Mouse (Mus musculus) MEL (cell line): ENCODE data around the gene Macrod2. TPM values are rescaled to one million over a fixed set of nuclear protein-coding genes. Genes with fewer than 3 reads are reported as not detected.

Experiments
- DNase-seq: peaks from one replicate; pipeline ENCODE4 v3.0.0; 2011; ENCODE audit warnings: low read depth, low spot score
- H3K27ac ChIP-seq: 2 replicates; pipeline ENCODE4 v1.5.1; 2012; ENCODE audit warnings: low read depth, mild to moderate bottlenecking, control low read depth, low read length, moderate library complexity; ENCODE audit not compliant: control insufficient read depth
- H3K27me3 ChIP-seq, 2 experiments: fragments of 150-350 bp in 1 of 2; sonication (generic) in 1 of 2; 2 replicates each; pipeline ENCODE4 v1.6.1; 2012; ENCODE audit warnings: low read length in 2 of 2, mild to moderate bottlenecking in 2 of 2, improper control_type of control experiment in 1 of 2, moderate library complexity in 1 of 2; ENCODE audit not compliant: insufficient read depth in 2 of 2, control insufficient read depth in 1 of 2
- H3K36me3 ChIP-seq, 2 experiments: 2 replicates each; pipeline ENCODE4 v1.6.1; 2012 to 2014; ENCODE audit warnings: low read length in 2 of 2, improper control_type of control experiment in 1 of 2, inconsistent platforms in 1 of 2, mild to moderate bottlenecking in 1 of 2; ENCODE audit not compliant: insufficient read depth in 2 of 2, control insufficient read depth in 1 of 2
- H3K4me1 ChIP-seq, 2 experiments: fragments of 150-350 bp in 1 of 2; sonication (generic) in 1 of 2; 2 replicates each; pipeline ENCODE4 v1.6.1; 2012; ENCODE audit warnings: low read length in 2 of 2, improper control_type of control experiment in 1 of 2, mild to moderate bottlenecking in 1 of 2; ENCODE audit not compliant: insufficient read depth in 2 of 2, control insufficient read depth in 1 of 2
- H3K4me3 ChIP-seq, 2 experiments: fragments of 150-350 bp in 1 of 2; sonication (generic) in 1 of 2; 2 replicates each; pipeline ENCODE4 v1.5.1; 2012; ENCODE audit warnings: low read depth in 2 of 2, low read length in 2 of 2, mild to moderate bottlenecking in 2 of 2, moderate library complexity in 2 of 2, control low read depth in 1 of 2, improper control_type of control experiment in 1 of 2; ENCODE audit not compliant: control insufficient read depth in 1 of 2, insufficient read depth in 1 of 2
- H3K79me2 ChIP-seq: 2 replicates; pipeline ENCODE4 v1.6.1; 2012; ENCODE audit warnings: mild to moderate bottlenecking, low read length, moderate library complexity; ENCODE audit not compliant: control insufficient read depth, poor library complexity, insufficient read depth
- H3K9ac ChIP-seq: 2 replicates; pipeline ENCODE4 v1.6.1; 2012; ENCODE audit warnings: low read depth, mild to moderate bottlenecking, control low read depth, low read length, moderate library complexity; ENCODE audit not compliant: control insufficient read depth, poor library complexity, severe bottlenecking
- H3K9me3 ChIP-seq: fragments of 150-350 bp; sonication (generic); replicated peaks from 2 replicates; pipeline ENCODE4 v1.6.1; 2012; ENCODE audit warnings: mild to moderate bottlenecking, low read length, improper control_type of control experiment, moderate library complexity; ENCODE audit not compliant: insufficient read depth
- CHD1 ChIP-seq: IDR thresholded peaks from 2 replicates; pipeline ENCODE4 v1.6.1; 2012; ENCODE audit warnings: low read depth, mild to moderate bottlenecking, inconsistent platforms, low read length, improper control_type of control experiment
- CHD2 ChIP-seq: IDR thresholded peaks from 2 replicates; pipeline ENCODE4 v1.6.1; 2011; ENCODE audit warnings: low read length, improper control_type of control experiment
- CTCF ChIP-seq, 3 experiments: IDR thresholded peaks in 2 of 3; conservative IDR thresholded peaks in 1 of 3; 2 replicates each; pipeline ENCODE4 v1.5.1; 2011 to 2012; ENCODE audit warnings: low read length in 3 of 3, low read depth in 2 of 3, mild to moderate bottlenecking in 2 of 3, improper control_type of control experiment in 1 of 3, inconsistent platforms in 1 of 3, mixed read lengths in 1 of 3, moderate library complexity in 1 of 3; ENCODE audit not compliant: control insufficient read depth in 1 of 3, insufficient read depth in 1 of 3, poor library complexity in 1 of 3, severe bottlenecking in 1 of 3
- ELF1 ChIP-seq: IDR thresholded peaks from 2 replicates; pipeline ENCODE4 v1.6.1; 2014; ENCODE audit warnings: low read depth, mild to moderate bottlenecking, inconsistent platforms, low read length, improper control_type of control experiment, moderate library complexity
- GABPA ChIP-seq: IDR thresholded peaks from 2 replicates; pipeline ENCODE4 v1.6.1; 2012; ENCODE audit warnings: low read depth, mild to moderate bottlenecking, inconsistent platforms, low read length, improper control_type of control experiment, moderate library complexity
- GATA1 ChIP-seq: IDR thresholded peaks from 2 replicates; pipeline ENCODE4 v1.6.1; 2011; ENCODE audit warnings: low read depth, low read length, improper control_type of control experiment
- HCFC1 ChIP-seq: IDR thresholded peaks from 2 replicates; pipeline ENCODE4 v1.6.1; 2012; ENCODE audit warnings: low read depth, mild to moderate bottlenecking, inconsistent platforms, low read length, improper control_type of control experiment, moderate library complexity
- JUND ChIP-seq: IDR thresholded peaks from 2 replicates; pipeline ENCODE4 v1.6.1; 2011; ENCODE audit warnings: low read depth, mild to moderate bottlenecking, improper control_type of control experiment, low read length
- MEF2A ChIP-seq: IDR thresholded peaks from 2 replicates; pipeline ENCODE4 v1.6.1; 2014; ENCODE audit warnings: low read depth, mild to moderate bottlenecking, inconsistent platforms, low read length, improper control_type of control experiment; ENCODE audit not compliant: poor library complexity, insufficient replicate concordance, severe bottlenecking; ENCODE audit errors: extremely low read depth
- MYB ChIP-seq: IDR thresholded peaks from 2 replicates; pipeline ENCODE4 v1.6.1; 2011; ENCODE audit warnings: mild to moderate bottlenecking, low read depth, low read length, improper control_type of control experiment
- NRF1 ChIP-seq: IDR thresholded peaks from 2 replicates; pipeline ENCODE4 v1.6.1; 2014; ENCODE audit warnings: low read depth, mild to moderate bottlenecking, inconsistent platforms, low read length, improper control_type of control experiment, moderate library complexity; ENCODE audit not compliant: poor library complexity, insufficient read depth, severe bottlenecking
- POLR2AphosphoS2 ChIP-seq: IDR thresholded peaks from 2 replicates; pipeline ENCODE4 v1.6.1; 2011; ENCODE audit warnings: low read length, improper control_type of control experiment
- RAD21 ChIP-seq: IDR thresholded peaks from 2 replicates; pipeline ENCODE4 v1.6.1; 2011; ENCODE audit warnings: mild to moderate bottlenecking, low read depth, low read length, improper control_type of control experiment
- SIN3A ChIP-seq: IDR thresholded peaks from 2 replicates; pipeline ENCODE4 v1.6.1; 2012; ENCODE audit warnings: low read length, improper control_type of control experiment, inconsistent platforms
- SMC3 ChIP-seq: IDR thresholded peaks from 2 replicates; pipeline ENCODE4 v1.6.1; 2011; ENCODE audit warnings: low read depth, low read length, improper control_type of control experiment
- TBP ChIP-seq: IDR thresholded peaks from 2 replicates; pipeline ENCODE4 v1.8.0; 2011; ENCODE audit warnings: low read depth, low read length, improper control_type of control experiment
- TCF12 ChIP-seq: IDR thresholded peaks from 2 replicates; pipeline ENCODE4 v1.6.1; 2014; ENCODE audit warnings: low read depth, mild to moderate bottlenecking, inconsistent platforms, low read length, improper control_type of control experiment, moderate library complexity
- USF1 ChIP-seq: IDR thresholded peaks from 2 replicates; pipeline ENCODE4 v1.6.1; 2014; ENCODE audit warnings: low read depth, mild to moderate bottlenecking, inconsistent platforms, low read length, improper control_type of control experiment, moderate library complexity
- ZC3H11A ChIP-seq: IDR thresholded peaks from 2 replicates; pipeline ENCODE4 v1.6.1; 2012; ENCODE audit warnings: low read depth, mild to moderate bottlenecking, inconsistent platforms, low read length, improper control_type of control experiment
- ZKSCAN1 ChIP-seq: IDR thresholded peaks from 2 replicates; pipeline ENCODE4 v1.6.1; 2012; ENCODE audit warnings: low read depth, mild to moderate bottlenecking, inconsistent platforms, low read length, improper control_type of control experiment, moderate library complexity
- ZMIZ1 ChIP-seq: IDR thresholded peaks from 2 replicates; pipeline ENCODE4 v1.6.1; 2012; ENCODE audit warnings: low read depth, mild to moderate bottlenecking, inconsistent platforms, low read length, improper control_type of control experiment, moderate library complexity
- ZNF384 ChIP-seq: IDR thresholded peaks from 2 replicates; pipeline ENCODE4 v1.6.1; 2012; ENCODE audit warnings: low read depth, mild to moderate bottlenecking, inconsistent platforms, low read length, improper control_type of control experiment
- polyA plus RNA-seq, 2 experiments: library from polyadenylated mRNA; stranded (reverse) in 1 of 2; unstranded in 1 of 2; fragments of >175 nt in 1 of 2; fragments of >200 nt in 1 of 2; gene quantifications; 2 replicates each; pipeline versions ENCODE4 v1.2.1 to v1.2.4; 2012; ENCODE audit warnings: low replicate concordance in 2 of 2, low read depth in 1 of 2; ENCODE audit not compliant: insufficient read length in 2 of 2, insufficient read depth in 1 of 2, missing spikeins in 1 of 2
- total RNA-seq: library from RNA; depleted of rRNA; stranded (reverse); fragments of 300-350 nt; gene quantifications from 2 replicates; pipeline ENCODE4 v1.2.3, GENCODE M21; 2012

The Macrod2 gene
- total and polyA plus RNA-seq, 3 experiments: not detected

DNA sequence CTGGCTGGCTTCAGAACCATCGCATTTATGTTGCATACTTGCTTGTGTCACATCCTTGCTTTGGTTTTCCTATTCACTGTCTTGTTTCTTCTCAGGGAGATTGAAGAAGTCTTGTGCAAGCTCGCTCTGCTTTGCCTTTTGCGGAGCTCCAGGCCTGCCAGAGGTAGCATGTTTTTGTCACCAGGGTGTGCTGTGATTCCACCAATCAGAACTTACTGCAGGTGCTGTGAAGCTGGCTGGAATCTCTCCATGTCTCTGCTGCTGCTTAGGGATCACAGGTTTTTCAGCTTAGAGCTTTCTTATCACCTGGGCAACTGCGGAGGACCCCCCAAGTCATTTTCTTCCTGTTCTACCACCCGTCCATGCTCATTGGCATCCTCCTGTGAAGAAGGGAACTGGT is 105.8 kb downstream of the Macrod2 start:
- no peak overlapping the region for H3K4me3 ChIP-seq
- no peak for DNase-seq

GRCm38 (mm10) chr2:140521472-140521871 is 126.4 kb downstream of the Macrod2 start:
- Histone ChIP-seq H3K4me3 (no peak overlapping the region), H3K4me1 (no peaks in the 10 kb centered on the region), H3K36me3 (no peaks in the 10 kb centered on the region), H3K9me3 (no peaks in the 10 kb centered on the region), H3K27me3 (no peaks in the 10 kb centered on the region), H3K27ac (no peak overlapping the region), H3K9ac (no peak overlapping the region), H3K79me2 (no peaks in the 10 kb centered on the region)
- TF ChIP-seq CHD1: no peak
- TF ChIP-seq SMC3: no peak
- TF ChIP-seq MYB: no peak
- TF ChIP-seq GABPA: no peak
- TF ChIP-seq MEF2A: no peak
- no peak for TF ChIP-seq ZMIZ1
- TF ChIP-seq NRF1: no peak
- TF ChIP-seq ZC3H11A: no peak
- no peak for TF ChIP-seq USF1
- TF ChIP-seq ELF1: no peak
- no peak for DNase-seq

More for the DNA sequence above, 105.8 kb downstream of the Macrod2 start:
- H3K9ac ChIP-seq: no peak overlapping the region
- no peaks in the 10 kb centered on the region for H3K9me3 ChIP-seq
- no peaks in the 10 kb centered on the region for H3K36me3 ChIP-seq
- H3K79me2 ChIP-seq: no peaks in the 10 kb centered on the region
- no peaks in the 10 kb centered on the region for H3K27me3 ChIP-seq
- no peaks in the 10 kb centered on the region for H3K4me1 ChIP-seq
- H3K27ac ChIP-seq: no peak overlapping the region
- TF ChIP-seq CHD2: no peak
- no peak for TF ChIP-seq CTCF (IDR thresholded peaks at IDR 0.05 in 2 of 3, conservative IDR thresholded peaks at IDR 0.05 in 1 of 3; ENCODE audit: control insufficient read depth in 1 of 3, insufficient read depth in 1 of 3, low read depth in 2 of 3, low read length in 3 of 3, poor library complexity in 1 of 3, severe bottlenecking in 1 of 3)
- TF ChIP-seq ZKSCAN1: no peak
- TF ChIP-seq, all 39 proteins: peak for 0

- H3K9me3 ChIP-seq: no peaks in the 10 kb centered on the region
- no peak for TF ChIP-seq ZNF384
- no peak for TF ChIP-seq ZKSCAN1
- TF ChIP-seq HCFC1: no peak
- TF ChIP-seq TBP: no peak
- no peak for TF ChIP-seq SIN3A
- TF ChIP-seq TCF12: no peak
- no peak for TF ChIP-seq ZMIZ1
- TF ChIP-seq USF1: no peak
- TF ChIP-seq MEF2A: no peak
- TF ChIP-seq ELF1: no peak
- no peak for TF ChIP-seq MYB
- TF ChIP-seq GATA1: no peak
- no peak for TF ChIP-seq CHD2
- no peak for TF ChIP-seq POLR2AphosphoS2
- TF ChIP-seq SMC3: no peak
- no peak for TF ChIP-seq CHD1
- no peak for TF ChIP-seq ZC3H11A
- no peak for TF ChIP-seq RAD21
- no peak for TF ChIP-seq JUND
- no peak overlapping the region for H3K9ac ChIP-seq
- H3K4me3 ChIP-seq: no peak overlapping the region
- no peak for DNase-seq
- H3K4me1 ChIP-seq: no peaks in the 10 kb centered on the region
- no peaks in the 10 kb centered on the region for H3K36me3 ChIP-seq
- H3K79me2 ChIP-seq: no peaks in the 10 kb centered on the region
- H3K27ac ChIP-seq: no peak overlapping the region
- H3K27me3 ChIP-seq: no peaks in the 10 kb centered on the region
These were observed 135.1 kb downstream of the Macrod2 start for GRCm38 (mm10) chr2:140530214-140530613.
